Mouse (Mus musculus) hindbrain, embryonic 13.5 days (tissue): ENCODE results near the gene Etd. TPM values are rescaled to one million over a fixed set of nuclear protein-coding genes. Genes with fewer than 3 reads are reported as not detected.
"Not testable (repeated sequence)": the region's sequence is repeated elsewhere in the genome, so short reads cannot be mapped to it uniquely, and the experiment has no call there.

ENCODE experiments used
- ATAC-seq: fragments of 200-750 bp; cut with Nextera tagmentation; 2 replicates; pipeline ENCODE4 v1.8.0; 2017; ENCODE audit warnings: moderate TSS enrichment; ENCODE audit not compliant: low FRiP score
- H3K27ac ChIP-seq: fragments of 300-500 bp; sonication (generic); 2 replicates; pipeline ENCODE4 v1.5.1; 2015; ENCODE audit warnings: inconsistent platforms, mild to moderate bottlenecking, moderate library complexity
- H3K27me3 ChIP-seq: fragments of 300-500 bp; sonication (generic); 2 replicates; pipeline ENCODE4 v1.6.1; 2015; ENCODE audit warnings: mild to moderate bottlenecking, inconsistent platforms
- H3K36me3 ChIP-seq: fragments of 300-500 bp; sonication (generic); 2 replicates; pipeline ENCODE4 v1.6.1; 2015; ENCODE audit warnings: mild to moderate bottlenecking, inconsistent platforms
- H3K4me1 ChIP-seq: fragments of 300-500 bp; sonication (generic); replicated peaks from 2 replicates; pipeline ENCODE4 v1.6.1; 2015; ENCODE audit warnings: inconsistent platforms
- H3K4me2 ChIP-seq: fragments of 300-500 bp; sonication (generic); 2 replicates; pipeline ENCODE4 v1.6.1; 2015; ENCODE audit warnings: inconsistent platforms, mild to moderate bottlenecking, moderate library complexity
- H3K4me3 ChIP-seq: fragments of 300-500 bp; sonication (generic); 2 replicates; pipeline ENCODE4 v1.5.1; 2015; ENCODE audit warnings: mild to moderate bottlenecking, inconsistent platforms
- H3K9ac ChIP-seq: fragments of 300-500 bp; sonication (generic); 2 replicates; pipeline ENCODE4 v1.6.1; 2015; ENCODE audit warnings: mild to moderate bottlenecking, inconsistent platforms
- H3K9me3 ChIP-seq: fragments of 300-500 bp; sonication (generic); 2 replicates; pipeline ENCODE4 v1.6.1; 2016; ENCODE audit warnings: inconsistent platforms
- whole genome bisulfite sequencing: fragments of 180-500 bp; shearing (Covaris S2); methylation state at CpG from one replicate; pipeline ENCODE4 v1.1.7; 2015; 5-methylcytosine and 5-hydroxymethylcytosine counted together
- polyA plus RNA-seq: library from polyadenylated mRNA; unstranded; fragments of >200 nt; fragmentation: Nextera tagmentation; extraction: Ambion mirVana; gene quantifications from 2 replicates; pipeline ENCODE4 v1.2.1, GENCODE M21; 2015

Gene Etd
- polyA plus RNA-seq: not detected in 2 replicates

DNA sequence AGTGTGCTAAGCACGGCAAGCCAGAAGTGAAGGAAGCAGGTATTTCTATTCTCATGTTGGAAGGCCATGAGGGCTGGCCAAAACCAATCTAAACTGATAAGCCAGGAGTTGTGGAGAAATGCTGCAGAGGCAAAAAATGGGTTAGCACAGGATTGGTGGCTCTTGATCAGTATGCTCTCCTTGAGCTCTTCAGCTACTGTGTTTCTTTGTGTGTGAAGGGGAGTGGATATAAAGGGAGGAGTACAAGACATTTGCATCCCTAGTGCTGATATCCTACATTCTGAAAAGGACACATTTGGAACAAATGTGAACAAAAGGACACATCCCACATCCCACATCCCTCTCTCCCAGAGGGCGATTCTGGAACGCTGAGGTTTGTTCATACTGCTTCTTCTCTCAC lies at the start of gene Etd:
TSS of gene Etd (plus strand) at position 301 of the 400 bp plus-strand sequence.
- no peaks in the 10 kb centered on the region for H3K36me3 ChIP-seq
- H3K4me1 ChIP-seq: no peaks in the 10 kb centered on the region
- 98% methylated on average over 3 of the region's 3 CpGs for WGBS
- no peak within 1 kb of the TSS for H3K27ac ChIP-seq
- no peak within 1 kb of the TSS for H3K4me3 ChIP-seq
- H3K9me3 ChIP-seq: no peaks in the 10 kb centered on the region
- ATAC-seq: no peak
- no peak within 1 kb of the TSS for H3K9ac ChIP-seq
- no peaks in the 10 kb centered on the region for H3K27me3 ChIP-seq
- H3K4me2 ChIP-seq: no peak within 1 kb of the TSS

DNA sequence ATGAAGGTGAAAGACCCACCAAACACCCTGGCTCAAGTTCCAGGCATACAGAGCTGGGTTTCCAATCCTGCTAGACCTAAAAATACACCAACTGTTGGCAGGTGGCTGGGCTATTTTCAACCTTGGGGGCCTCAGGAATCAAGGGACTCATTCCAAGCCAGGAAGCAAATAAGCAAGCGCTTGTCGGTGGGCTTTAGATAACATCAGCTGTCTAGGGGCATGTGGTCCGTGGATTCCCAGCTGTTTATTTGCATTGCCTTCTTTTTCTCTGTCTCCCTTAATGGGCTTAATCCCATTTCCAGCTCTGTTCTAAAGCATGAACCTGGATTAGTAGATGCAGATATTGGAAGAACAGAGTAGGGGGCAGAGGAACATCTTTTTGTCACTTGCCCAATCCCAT lies 48.4 kb upstream of the Etd start:
- Histone ChIP-seq H3K27ac (no peak overlapping the region), H3K9ac (no peak overlapping the region), H3K9me3 (no peaks in the 10 kb centered on the region), H3K27me3 (no peaks in the 10 kb centered on the region), H3K4me3 (no peak overlapping the region), H3K36me3 (no peaks in the 10 kb centered on the region), H3K4me2 (no peak overlapping the region), H3K4me1 (no peaks in the 10 kb centered on the region)
- ATAC-seq: no peak
- WGBS: 73% methylated on average over 3 of the region's 3 CpGs

GRCm38 (mm10) chrX:53432888-53433287 lies 1.8 kb upstream of the Etd start:
- no peaks in the 10 kb centered on the region for H3K27me3 ChIP-seq
- no peak overlapping the region for H3K4me3 ChIP-seq
- no peak for ATAC-seq
- H3K9ac ChIP-seq: no peak overlapping the region
- no peaks in the 10 kb centered on the region for H3K36me3 ChIP-seq
- WGBS: 86% methylated on average over 1 of the region's 1 CpGs
- H3K9me3 ChIP-seq: no peaks in the 10 kb centered on the region
- H3K4me1 ChIP-seq: no peaks in the 10 kb centered on the region
- H3K27ac ChIP-seq: no peak overlapping the region
- no peak overlapping the region for H3K4me2 ChIP-seq

DNA sequence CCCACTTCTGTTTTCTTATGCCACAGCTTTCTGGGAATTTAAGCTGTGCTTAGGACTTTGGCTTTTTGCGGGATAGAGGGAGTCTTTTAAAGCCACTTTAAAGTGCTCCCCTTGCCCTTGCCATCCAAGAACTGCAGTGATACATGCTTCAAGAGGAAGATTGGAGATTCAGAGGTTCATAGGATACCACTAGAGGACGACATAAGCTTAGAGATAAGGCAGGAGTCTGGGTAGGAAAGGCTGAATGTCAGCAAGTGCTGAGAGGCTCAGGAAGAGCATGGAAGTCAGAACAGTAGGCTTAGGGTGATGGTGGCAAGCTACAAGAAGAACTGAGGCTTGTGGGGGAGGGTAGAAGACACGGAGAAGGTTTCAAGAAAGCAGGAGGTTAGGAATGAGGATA lies 24.9 kb downstream of the Etd start:
- ATAC-seq: no peak
- H3K4me1 ChIP-seq: no peaks in the 10 kb centered on the region
- no peaks in the 10 kb centered on the region for H3K27me3 ChIP-seq
- WGBS: 46% methylated on average over 3 of the region's 3 CpGs
- H3K9me3 ChIP-seq: no peaks in the 10 kb centered on the region
- no peaks in the 10 kb centered on the region for H3K36me3 ChIP-seq
- H3K27ac ChIP-seq: no peak overlapping the region
- H3K4me3 ChIP-seq: no peak overlapping the region
- no peak overlapping the region for H3K4me2 ChIP-seq
- H3K9ac ChIP-seq: no peak overlapping the region

DNA sequence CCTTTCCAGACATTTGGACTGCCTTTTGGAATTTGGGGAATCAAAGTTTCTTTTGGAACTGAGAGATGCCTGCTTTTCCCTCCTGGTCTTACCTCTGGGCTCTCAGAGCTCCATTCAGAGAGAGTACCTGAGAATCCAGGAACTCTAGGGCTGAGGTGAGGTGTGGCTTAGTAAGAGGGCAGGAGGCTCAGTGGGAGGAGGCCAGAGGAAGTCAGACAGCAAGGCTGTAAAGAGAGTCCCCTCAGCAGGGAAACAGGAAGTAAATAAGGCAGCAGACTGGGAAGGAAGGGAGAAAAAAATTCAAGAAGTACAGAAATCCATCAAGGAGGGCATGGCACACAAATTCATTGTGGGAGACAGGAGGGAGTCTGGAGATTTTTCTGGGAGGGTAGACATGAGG lies 29.5 kb downstream of the Etd start:
- not testable (repeated sequence) for H3K4me1 ChIP-seq, ATAC-seq, H3K4me2 ChIP-seq, H3K36me3 ChIP-seq, H3K27ac ChIP-seq, H3K4me3 ChIP-seq, H3K9me3 ChIP-seq, H3K27me3 ChIP-seq, H3K9ac ChIP-seq

Other genes starting within 250 kb of the Etd start
- gene Plac1, start 194.8 kb upstream of the Etd start, polyA plus RNA-seq: 0.82 and 1.2 TPM in 2 replicates
- gene Fam122b, start 165.1 kb upstream of the Etd start, polyA plus RNA-seq: 3.4 and 4.0 TPM in 2 replicates
- gene Fam122c, start 161.5 kb upstream of the Etd start, polyA plus RNA-seq: not detected in 2 replicates
- gene Mospd1, start 64.4 kb upstream of the Etd start, polyA plus RNA-seq: 57.7 and 60.0 TPM in 2 replicates
- gene Rtl8c, start 173.1 kb downstream of the Etd start, polyA plus RNA-seq: 213 and 220 TPM in 2 replicates
- gene Gm14597, start 174.1 kb downstream of the Etd start, polyA plus RNA-seq: 0.65 TPM in 1 of 2 replicates, not detected in the other
- 204 and 211 TPM in 2 replicates for gene Rtl8a, start 208.8 kb downstream of the Etd start, polyA plus RNA-seq
- gene Rtl8b, start 235.5 kb downstream of the Etd start, polyA plus RNA-seq: 154 and 172 TPM in 2 replicates